Mouse (Mus musculus) liver, postnatal 0 days (tissue): ENCODE data around the gene Mks1.

Experiments used
- CTCF ChIP-seq: sonication (generic); IDR thresholded peaks from 2 replicates; pipeline ENCODE4 v1.5.1; 2016; ENCODE audit warnings: antibody characterized with exemption, low read depth
- EP300 ChIP-seq: IDR thresholded peaks from 2 replicates; pipeline ENCODE4 v1.6.1; 2016; ENCODE audit warnings: antibody characterized with exemption, low read depth, mild to moderate bottlenecking

DNA sequence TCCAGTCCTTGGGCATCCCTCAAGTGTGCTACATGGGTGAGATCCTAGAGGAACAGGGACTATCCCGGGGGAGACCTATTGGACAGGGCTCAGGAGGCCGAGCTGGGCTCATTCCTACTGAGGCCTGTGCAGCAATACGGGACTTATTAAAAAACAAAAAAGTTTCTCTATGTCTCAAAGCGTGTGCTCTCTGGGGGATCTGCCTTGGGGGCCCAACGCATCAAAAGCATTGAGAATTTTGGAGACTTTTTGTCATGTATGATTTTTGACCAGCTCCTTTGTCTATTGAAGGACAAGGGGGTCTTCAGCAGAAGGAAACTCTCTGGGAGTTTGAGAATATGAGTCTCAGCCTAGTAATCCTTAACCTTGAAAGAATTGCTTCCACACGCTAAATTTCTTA lies 39.2 kb downstream of the Mks1 start, which contains the start of gene Olfr462:
- TF ChIP-seq CTCF (no peak), EP300 (no peak)
